Mouse (Mus musculus): Measurements from ENCODE around the gene Samd5. TPM values are rescaled to one million over a fixed set of nuclear protein-coding genes. Genes with fewer than 3 reads are reported as not detected.
A peak's percentile ranks its signal among the peaks of the same experiment; 100 is the strongest.

Samd5 gene
- polyA plus RNA-seq, 1 experiment = 0.12 TPM

DNA sequence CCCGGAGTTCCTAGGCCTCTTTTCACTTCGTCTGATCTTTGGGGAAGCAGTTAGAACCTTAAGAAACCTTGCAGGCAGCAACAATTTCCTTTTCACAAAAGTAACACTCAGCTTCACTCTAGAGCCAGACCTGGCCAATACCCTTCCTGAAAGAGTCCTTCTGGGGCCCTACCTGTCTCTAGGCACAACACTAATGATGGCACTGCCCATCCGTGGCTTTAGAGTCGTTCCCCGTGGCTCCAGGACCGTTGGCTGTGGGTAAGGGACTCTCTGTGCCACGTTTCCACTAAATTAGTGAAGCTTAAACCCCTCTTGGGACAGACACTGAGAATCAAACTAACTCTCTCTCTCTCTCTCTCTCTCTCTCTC is 1.4 kb upstream of the Samd5 start:
- H3K4me1 ChIP-seq (ENCODE audit: control insufficient read depth, insufficient read depth, low read length) = peaks cover 6% of the 10 kb centered on the region
- H3K27me3 ChIP-seq (ENCODE audit: control insufficient read depth, insufficient read depth, low read length) = no peaks in the 10 kb centered on the region
- no peak overlapping the region for H3K4me3 ChIP-seq (ENCODE audit: control insufficient read depth, low read depth, low read length)
- no peaks in the 10 kb centered on the region for H3K36me3 ChIP-seq (ENCODE audit: control insufficient read depth, insufficient read depth, low read length)
- H3K27ac ChIP-seq (ENCODE audit: control insufficient read depth, insufficient read depth, low read depth, low read length) = no peak overlapping the region
- TF ChIP-seq POLR2A (IDR thresholded peaks at IDR 0.05; ENCODE audit: control insufficient read depth, low read depth, low read length) = no peak
- TF ChIP-seq CTCF (IDR thresholded peaks at IDR 0.05; ENCODE audit: control insufficient read depth, insufficient read depth, insufficient replicate concordance, low read depth, low read length) = no peak

DNA sequence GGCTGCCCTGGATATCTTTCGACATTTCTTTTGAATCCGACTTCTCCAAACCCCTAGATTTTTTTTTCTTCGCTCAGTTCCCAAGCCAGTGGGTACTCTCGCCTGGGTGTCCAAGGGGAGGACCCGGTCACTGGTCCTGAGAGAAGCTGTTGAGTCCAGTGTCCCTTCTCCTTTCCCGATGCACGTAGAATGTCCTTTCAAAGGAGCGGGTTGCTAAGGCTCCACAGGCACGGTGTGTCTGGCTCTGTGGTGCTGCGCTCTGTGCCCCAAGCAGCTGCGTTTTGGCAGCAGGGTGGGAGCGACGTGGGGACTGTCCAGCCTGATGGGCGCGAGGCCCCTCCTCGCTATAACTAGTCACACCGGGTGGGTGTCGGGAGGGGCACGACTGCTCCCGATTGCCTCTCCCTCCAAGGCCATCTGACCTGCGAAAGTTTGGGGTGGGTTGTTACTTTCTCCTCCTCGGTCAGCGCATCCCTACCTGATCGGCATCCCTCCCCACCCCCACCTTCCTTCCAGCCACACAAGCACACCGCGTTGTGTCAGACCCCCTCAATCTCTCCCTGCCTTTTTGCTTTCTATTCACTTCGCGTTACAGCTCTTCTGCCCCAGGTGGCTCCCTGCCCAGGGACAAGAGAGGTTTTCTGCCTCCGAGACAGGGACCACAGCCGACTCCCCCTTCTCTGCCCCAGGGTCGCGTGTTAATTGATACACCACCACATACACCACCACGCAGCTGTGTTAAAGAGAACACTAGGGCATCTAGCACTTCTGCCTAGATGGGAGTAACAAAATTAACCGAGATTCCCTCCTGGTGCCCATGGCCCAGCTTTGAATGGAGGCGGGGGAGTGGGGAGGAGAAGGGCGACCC is 776 bp upstream of the Samd5 start:
- Histone ChIP-seq H3K4me1 (ENCODE audit: control insufficient read depth, insufficient read depth, low read length) (peaks cover 6% of the 10 kb centered on the region), H3K27ac (ENCODE audit: control insufficient read depth, insufficient read depth, low read depth, low read length) (no peak overlapping the region), H3K36me3 (ENCODE audit: control insufficient read depth, insufficient read depth, low read length) (no peaks in the 10 kb centered on the region), H3K4me3 (ENCODE audit: control insufficient read depth, low read depth, low read length) (peak overlapping the region; percentile 52), H3K27me3 (ENCODE audit: control insufficient read depth, insufficient read depth, low read length) (no peaks in the 10 kb centered on the region)
- no peak for TF ChIP-seq CTCF (IDR thresholded peaks at IDR 0.05; ENCODE audit: control insufficient read depth, insufficient read depth, insufficient replicate concordance, low read depth, low read length)
- no peak for TF ChIP-seq POLR2A (IDR thresholded peaks at IDR 0.05; ENCODE audit: control insufficient read depth, low read depth, low read length)

DNA sequence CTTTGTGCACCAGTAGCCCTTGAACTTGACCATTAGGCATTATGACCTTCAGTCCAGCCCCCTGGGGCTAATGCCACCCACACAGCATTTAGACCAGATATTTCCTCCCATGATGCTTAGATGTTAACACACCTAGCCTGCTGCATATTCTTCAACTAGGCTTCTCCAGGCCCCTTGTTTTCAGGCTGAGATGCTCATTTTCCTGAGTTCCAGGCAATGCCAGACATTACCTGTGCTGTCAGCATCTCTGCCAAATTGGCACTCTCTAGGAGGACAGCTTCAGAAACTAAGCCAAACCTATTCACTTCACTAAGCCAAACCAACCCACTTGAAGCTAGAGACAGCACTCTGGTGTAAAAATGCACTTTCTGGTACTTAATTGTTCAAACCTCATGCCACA is 1.7 kb downstream of the Samd5 start:
- no peak overlapping the region for H3K27ac ChIP-seq (ENCODE audit: control insufficient read depth, insufficient read depth, low read depth, low read length)
- H3K4me3 ChIP-seq (ENCODE audit: control insufficient read depth, low read depth, low read length) = no peak overlapping the region
- peaks cover 6% of the 10 kb centered on the region for H3K4me1 ChIP-seq (ENCODE audit: control insufficient read depth, insufficient read depth, low read length)
- TF ChIP-seq CTCF (IDR thresholded peaks at IDR 0.05; ENCODE audit: control insufficient read depth, insufficient read depth, insufficient replicate concordance, low read depth, low read length) = no peak
- no peak for TF ChIP-seq POLR2A (IDR thresholded peaks at IDR 0.05; ENCODE audit: control insufficient read depth, low read depth, low read length)
- H3K27me3 ChIP-seq (ENCODE audit: control insufficient read depth, insufficient read depth, low read length) = no peaks in the 10 kb centered on the region
- H3K36me3 ChIP-seq (ENCODE audit: control insufficient read depth, insufficient read depth, low read length) = no peaks in the 10 kb centered on the region

DNA sequence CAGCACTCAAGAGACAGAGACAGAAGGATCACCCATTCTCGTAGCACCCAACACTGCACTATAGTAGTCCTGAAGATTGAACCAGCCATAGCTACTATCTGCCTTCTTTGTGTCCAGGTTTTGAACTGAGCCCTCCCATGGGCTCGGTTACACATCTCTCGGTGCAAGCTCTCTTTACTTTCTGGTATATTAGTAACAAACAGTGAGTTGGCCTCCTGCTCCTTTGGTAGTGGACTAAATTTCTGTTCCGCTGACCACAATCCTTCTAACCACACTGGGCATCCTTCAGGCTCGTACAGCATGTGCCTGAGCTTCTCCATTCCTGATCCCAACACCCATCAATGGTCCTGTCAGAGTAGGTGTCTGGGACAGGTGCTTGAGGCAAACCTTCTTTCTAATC is 2.3 kb downstream of the Samd5 start:
- no peak overlapping the region for H3K4me3 ChIP-seq (ENCODE audit: control insufficient read depth, low read depth, low read length)
- TF ChIP-seq CTCF (IDR thresholded peaks at IDR 0.05; ENCODE audit: control insufficient read depth, insufficient read depth, insufficient replicate concordance, low read depth, low read length) (no peak), POLR2A (IDR thresholded peaks at IDR 0.05; ENCODE audit: control insufficient read depth, low read depth, low read length) (no peak)

DNA sequence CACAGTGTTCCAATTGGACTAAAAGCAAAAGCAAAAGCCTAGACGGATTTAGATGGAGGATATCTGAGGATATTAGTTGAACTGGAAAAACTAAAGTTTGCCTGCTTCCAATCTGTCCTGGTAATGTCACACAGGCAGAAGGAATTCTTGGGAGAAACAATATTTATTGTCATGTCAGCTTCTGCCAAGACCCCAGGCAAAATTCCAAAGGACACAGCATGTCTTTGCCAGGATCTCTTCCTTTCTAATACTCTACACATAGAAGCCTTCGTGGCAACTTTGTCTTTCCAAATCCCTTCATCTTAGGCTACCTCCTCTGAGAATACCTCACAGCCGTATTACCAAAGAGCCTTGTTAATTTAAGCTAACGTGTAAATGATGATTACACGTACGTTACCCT is 4.7 kb downstream of the Samd5 start:
- Histone ChIP-seq H3K27ac (ENCODE audit: control insufficient read depth, insufficient read depth, low read depth, low read length) (no peak overlapping the region), H3K4me1 (ENCODE audit: control insufficient read depth, insufficient read depth, low read length) (peaks cover 4% of the 10 kb centered on the region), H3K36me3 (ENCODE audit: control insufficient read depth, insufficient read depth, low read length) (no peaks in the 10 kb centered on the region), H3K27me3 (ENCODE audit: control insufficient read depth, insufficient read depth, low read length) (no peaks in the 10 kb centered on the region), H3K4me3 (ENCODE audit: control insufficient read depth, low read depth, low read length) (no peak overlapping the region)
- TF ChIP-seq CTCF (IDR thresholded peaks at IDR 0.05; ENCODE audit: control insufficient read depth, insufficient read depth, insufficient replicate concordance, low read depth, low read length) (no peak), POLR2A (IDR thresholded peaks at IDR 0.05; ENCODE audit: control insufficient read depth, low read depth, low read length) (no peak)

More for the DNA sequence above, 2.3 kb downstream of the Samd5 start:
- Histone ChIP-seq H3K4me1 (ENCODE audit: control insufficient read depth, insufficient read depth, low read length) (peaks cover 6% of the 10 kb centered on the region), H3K36me3 (ENCODE audit: control insufficient read depth, insufficient read depth, low read length) (no peaks in the 10 kb centered on the region), H3K27me3 (ENCODE audit: control insufficient read depth, insufficient read depth, low read length) (no peaks in the 10 kb centered on the region), H3K27ac (ENCODE audit: control insufficient read depth, insufficient read depth, low read depth, low read length) (no peak overlapping the region)

DNA sequence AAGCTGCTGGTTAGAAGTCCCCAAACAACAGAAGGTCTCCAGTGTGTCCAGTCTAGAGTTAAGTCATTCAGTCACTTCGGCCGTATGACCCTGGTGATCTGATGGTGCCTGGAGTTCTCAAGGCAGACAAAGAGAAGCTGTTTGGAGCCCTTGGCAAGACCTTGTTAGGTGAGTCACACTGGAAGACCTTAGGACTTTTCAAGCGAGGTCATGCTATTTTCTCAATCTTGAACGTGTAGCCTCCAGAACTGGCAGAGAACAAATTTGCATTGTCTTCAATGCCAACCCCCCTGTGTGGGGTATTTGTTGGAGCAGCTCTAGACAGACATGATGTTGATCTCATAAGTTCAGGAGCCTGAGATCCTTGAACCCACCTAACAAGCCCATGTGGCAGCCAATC is 6.2 kb downstream of the Samd5 start:
- Histone ChIP-seq H3K4me1 (ENCODE audit: control insufficient read depth, insufficient read depth, low read length) (no peaks in the 10 kb centered on the region), H3K27ac (ENCODE audit: control insufficient read depth, insufficient read depth, low read depth, low read length) (no peak overlapping the region), H3K36me3 (ENCODE audit: control insufficient read depth, insufficient read depth, low read length) (no peaks in the 10 kb centered on the region), H3K27me3 (ENCODE audit: control insufficient read depth, insufficient read depth, low read length) (no peaks in the 10 kb centered on the region), H3K4me3 (ENCODE audit: control insufficient read depth, low read depth, low read length) (no peak overlapping the region)
- no peak for TF ChIP-seq POLR2A (IDR thresholded peaks at IDR 0.05; ENCODE audit: control insufficient read depth, low read depth, low read length)
- TF ChIP-seq CTCF (IDR thresholded peaks at IDR 0.05; ENCODE audit: control insufficient read depth, insufficient read depth, insufficient replicate concordance, low read depth, low read length) = no peak

DNA sequence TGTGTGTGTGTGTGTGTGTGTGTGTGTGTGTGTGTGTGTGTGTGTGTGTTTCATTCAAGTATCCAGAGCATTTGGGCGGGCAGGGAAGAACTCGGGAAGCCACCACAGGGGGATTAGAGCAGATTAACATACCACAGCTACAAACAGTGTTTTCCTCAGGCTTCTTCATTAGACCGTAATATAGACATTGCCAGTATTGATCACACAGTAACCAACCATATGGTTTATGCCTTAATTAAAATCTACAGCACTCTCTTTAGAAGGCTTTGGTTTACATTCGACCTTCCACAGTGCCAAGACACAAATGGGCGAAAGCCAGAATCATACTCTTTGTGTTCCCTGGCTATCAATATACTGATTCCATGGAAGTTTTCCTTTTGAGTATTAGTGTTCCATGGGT is 22.1 kb downstream of the Samd5 start:
- Histone ChIP-seq H3K4me3 (ENCODE audit: control insufficient read depth, low read depth, low read length) (no peak overlapping the region), H3K27me3 (ENCODE audit: control insufficient read depth, insufficient read depth, low read length) (no peaks in the 10 kb centered on the region), H3K36me3 (ENCODE audit: control insufficient read depth, insufficient read depth, low read length) (no peaks in the 10 kb centered on the region), H3K27ac (ENCODE audit: control insufficient read depth, insufficient read depth, low read depth, low read length) (no peak overlapping the region), H3K4me1 (ENCODE audit: control insufficient read depth, insufficient read depth, low read length) (0 out of 2 replicates have a peak, but pooled peaks cover 1% of the 10 kb centered on the region)
- TF ChIP-seq CTCF (IDR thresholded peaks at IDR 0.05; ENCODE audit: control insufficient read depth, insufficient read depth, insufficient replicate concordance, low read depth, low read length) = no peak
- no peak for TF ChIP-seq POLR2A (IDR thresholded peaks at IDR 0.05; ENCODE audit: control insufficient read depth, low read depth, low read length)

Measured in testis, adult 2 months (tissue).